Mouse (Mus musculus) forebrain, embryonic 11.5 days (tissue): ENCODE data around the gene Rfx1. TPM values are rescaled to one million over a fixed set of nuclear protein-coding genes. Genes with fewer than 3 reads are reported as not detected.

Source experiments
- ATAC-seq: fragments of 200-750 bp; cut with Nextera tagmentation; replicated peaks from 2 replicates; pipeline ENCODE4 v1.8.0; 2017; ENCODE audit warnings: moderate TSS enrichment; ENCODE audit not compliant: low FRiP score
- DNase-seq: peaks from one replicate; pipeline ENCODE4 v3.0.0-alpha.2; 2017; ENCODE audit warnings: low spot score
- H3K27ac ChIP-seq: fragments of 300-500 bp; sonication (generic); 2 replicates; pipeline ENCODE4 v1.5.1; 2014; ENCODE audit warnings: low read depth, low read length
- H3K27me3 ChIP-seq: fragments of 300-500 bp; sonication (generic); 2 replicates; pipeline ENCODE4 v1.6.1; 2014; ENCODE audit warnings: mild to moderate bottlenecking, low read length, mixed read lengths; ENCODE audit not compliant: control insufficient read depth, insufficient read depth
- H3K36me3 ChIP-seq: fragments of 300-500 bp; sonication (generic); 2 replicates; pipeline ENCODE4 v1.6.1; 2014; ENCODE audit warnings: mild to moderate bottlenecking, low read length, moderate library complexity, mixed read lengths; ENCODE audit not compliant: control insufficient read depth, insufficient read depth
- H3K4me1 ChIP-seq: fragments of 300-500 bp; sonication (generic); replicated peaks from 2 replicates; pipeline ENCODE4 v1.6.1; 2014; ENCODE audit warnings: low read length, mixed read lengths; ENCODE audit not compliant: control insufficient read depth, insufficient read depth
- H3K4me2 ChIP-seq: fragments of 300-500 bp; sonication (generic); 2 replicates; pipeline ENCODE4 v1.6.1; 2014; ENCODE audit warnings: low read depth, mild to moderate bottlenecking, low read length, moderate library complexity, mixed read lengths; ENCODE audit not compliant: severe bottlenecking
- H3K4me3 ChIP-seq: fragments of 300-500 bp; sonication (generic); 2 replicates; pipeline ENCODE4 v1.5.1; 2014; ENCODE audit warnings: low read depth, low read length
- H3K9ac ChIP-seq: fragments of 300-500 bp; sonication (generic); 2 replicates; pipeline ENCODE4 v1.6.1; 2014; ENCODE audit warnings: low read length
- H3K9me3 ChIP-seq: fragments of 300-500 bp; sonication (generic); 2 replicates; pipeline ENCODE4 v1.6.1; 2016; ENCODE audit warnings: low read length, mixed read lengths; ENCODE audit not compliant: control insufficient read depth
- WGBS: fragments of 180-500 bp; shearing (Covaris S2); extraction: QIAGEN DNeasy Blood & Tissue Kit; methylation state at CpG from one replicate; pipeline ENCODE4 v1.1.7; 2014; 5-methylcytosine and 5-hydroxymethylcytosine counted together
- polyA plus RNA-seq: library from polyadenylated mRNA; unstranded; fragments of >200 nt; fragmentation: Nextera tagmentation; extraction: Ambion mirVana; gene quantifications from 2 replicates; pipeline ENCODE4 v1.2.1, GENCODE M21; 2014

The Rfx1 gene
- polyA plus RNA-seq, 1 experiment from 2014 or later, result 11.5 TPM

DNA sequence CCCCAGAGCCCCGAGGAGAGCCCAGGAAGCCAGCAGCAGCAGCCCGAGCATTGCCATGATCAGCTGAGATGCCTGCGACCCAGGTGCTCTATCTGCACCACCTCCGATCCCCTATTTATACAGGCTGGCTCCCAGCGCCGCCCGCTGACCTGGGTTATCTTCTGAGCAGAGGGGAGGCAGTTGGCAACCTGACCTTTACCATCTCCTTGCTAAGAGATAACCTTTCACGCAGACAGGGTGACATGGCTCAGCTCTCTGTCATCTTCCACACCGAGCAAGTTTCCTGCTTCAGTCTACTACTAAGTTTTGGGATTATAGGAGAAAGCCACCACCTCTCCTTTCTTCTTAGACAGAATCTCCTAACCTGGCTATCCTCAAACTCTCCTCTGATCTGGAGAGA lies 21.7 kb upstream of the Rfx1 start, which contains the start of gene Rln3:
Gene Rln3, minus strand, starts transcription at position 101 of the 400 bp plus-strand sequence.
- H3K27ac ChIP-seq, result no peak within 1 kb of the TSS
- H3K27me3 ChIP-seq, result peaks cover 40% of the 10 kb centered on the region
- H3K9me3 ChIP-seq, result no peaks in the 10 kb centered on the region
- no peak within 1 kb of the TSS for H3K4me3 ChIP-seq
- 0 out of 2 replicates have a peak within 1 kb of the TSS, but pooled peaks have one; percentile 8 for H3K4me2 ChIP-seq
- 0 out of 2 replicates have a peak, but pooled peaks cover 8% of the 10 kb centered on the region for H3K4me1 ChIP-seq
- DNase-seq (no peak), ATAC-seq (no peak)
- H3K9ac ChIP-seq, result no peak within 1 kb of the TSS
- H3K36me3 ChIP-seq, result no peaks in the 10 kb centered on the region
- 8% methylated on average over 9 of the region's 9 CpGs for WGBS

DNA sequence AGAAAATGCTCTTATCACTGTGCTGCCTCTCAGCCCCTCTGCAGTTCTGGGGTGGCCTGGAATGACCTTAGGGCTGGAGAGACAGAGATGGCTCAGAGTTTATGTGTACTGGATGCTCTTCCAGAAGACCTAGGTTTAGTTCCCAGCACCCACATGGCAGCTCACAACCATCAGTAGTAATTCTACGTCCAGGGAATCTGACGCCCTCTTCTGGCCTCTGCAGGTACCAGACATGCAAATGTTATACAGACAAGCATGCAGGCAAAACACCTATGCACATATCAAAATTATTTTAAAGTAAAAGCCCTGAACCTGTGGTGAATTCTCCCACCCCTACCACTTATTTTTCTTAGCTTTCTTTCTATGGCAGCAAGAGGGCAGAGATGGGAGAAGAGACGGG lies 20.1 kb upstream of the Rfx1 start:
- H3K4me2 ChIP-seq, result no peak overlapping the region
- no peak overlapping the region for H3K4me3 ChIP-seq
- ATAC-seq (no peak), DNase-seq (no peak)
- 82% methylated on average over 3 of the region's 3 CpGs for WGBS
- no peaks in the 10 kb centered on the region for H3K9me3 ChIP-seq
- peaks cover 35% of the 10 kb centered on the region for H3K27me3 ChIP-seq
- no peak overlapping the region for H3K27ac ChIP-seq
- H3K4me1 ChIP-seq, result 0 out of 2 replicates have a peak, but pooled peaks cover 8% of the 10 kb centered on the region
- no peak overlapping the region for H3K9ac ChIP-seq
- no peaks in the 10 kb centered on the region for H3K36me3 ChIP-seq

DNA sequence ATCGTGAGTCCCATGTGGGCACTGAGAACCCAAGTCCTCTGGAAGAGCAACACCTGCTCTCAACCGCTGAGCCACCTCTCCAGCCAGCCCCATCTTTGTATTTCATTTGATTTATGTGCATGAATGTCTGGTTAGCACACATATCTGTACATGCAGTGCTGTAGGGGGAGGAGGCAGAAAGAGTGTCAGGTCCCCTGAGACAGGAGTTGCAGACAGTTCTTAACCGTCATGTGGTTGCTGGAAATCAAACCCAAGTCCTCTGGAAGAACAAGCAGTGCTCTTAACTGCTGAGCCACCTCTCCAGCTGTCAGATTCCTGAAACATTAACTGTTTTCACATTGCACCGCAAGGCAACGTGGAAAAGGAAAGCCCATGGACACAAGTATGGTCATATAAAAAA lies 18.5 kb upstream of the Rfx1 start:
- Histone ChIP-seq H3K4me1 (no peaks in the 10 kb centered on the region), H3K4me3 (no peak overlapping the region), H3K36me3 (no peaks in the 10 kb centered on the region), H3K27ac (no peak overlapping the region), H3K27me3 (peaks cover 21% of the 10 kb centered on the region), H3K4me2 (no peak overlapping the region), H3K9me3 (no peaks in the 10 kb centered on the region), H3K9ac (no peak overlapping the region)
- WGBS, result 78% methylated on average over 5 of the region's 5 CpGs
- DNase-seq (no peak), ATAC-seq (no peak)

DNA sequence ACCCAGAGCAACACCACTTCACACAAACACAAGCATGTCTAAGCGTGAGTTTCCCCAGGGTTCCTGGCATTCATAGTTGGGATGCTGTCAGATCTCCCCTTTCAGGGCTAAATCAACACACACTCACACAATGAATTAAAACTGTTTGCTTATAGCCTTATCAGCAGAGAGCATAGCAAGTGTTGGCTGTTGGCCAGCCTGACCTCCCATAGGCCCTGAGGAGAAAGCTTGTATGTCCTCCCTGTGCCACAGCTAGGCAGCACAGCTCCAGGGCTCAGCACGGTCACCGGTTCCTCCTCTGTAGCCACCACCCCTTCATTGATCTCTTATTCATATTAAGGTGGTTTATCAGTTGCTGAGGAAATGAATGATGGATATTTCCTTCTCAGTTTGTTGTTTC lies 13.9 kb upstream of the Rfx1 start:
- Histone ChIP-seq H3K36me3 (no peaks in the 10 kb centered on the region), H3K4me3 (no peak overlapping the region), H3K9ac (no peak overlapping the region), H3K4me1 (no peaks in the 10 kb centered on the region), H3K27ac (no peak overlapping the region), H3K9me3 (no peaks in the 10 kb centered on the region), H3K27me3 (no peaks in the 10 kb centered on the region), H3K4me2 (no peak overlapping the region)
- WGBS, result 92% methylated on average over 3 of the region's 3 CpGs
- DNase-seq (no peak), ATAC-seq (no peak)

DNA sequence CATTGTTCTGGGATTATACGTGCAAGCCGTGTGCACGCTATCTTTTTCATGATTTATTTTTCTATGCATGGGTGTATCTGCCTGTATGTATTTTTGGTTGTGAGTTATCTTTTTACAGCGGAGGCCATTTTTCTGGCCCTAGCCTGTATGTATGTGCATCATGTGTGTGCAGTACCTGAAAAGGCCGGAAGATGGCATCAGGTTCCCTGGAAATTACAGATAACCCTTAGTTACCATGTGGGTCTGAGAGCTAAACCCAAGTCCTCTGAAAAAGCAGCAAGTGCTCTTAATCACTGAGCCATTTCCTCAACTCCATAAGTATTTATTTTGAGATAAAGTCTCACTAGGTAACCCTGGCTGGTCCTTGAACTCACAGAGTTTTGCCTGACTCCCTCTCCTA lies 13.4 kb upstream of the Rfx1 start:
- H3K27ac ChIP-seq, result no peak overlapping the region
- DNase-seq, result no peak
- no peak overlapping the region for H3K4me2 ChIP-seq
- H3K36me3 ChIP-seq, result no peaks in the 10 kb centered on the region
- ATAC-seq, result no peak
- H3K9me3 ChIP-seq, result no peaks in the 10 kb centered on the region
- H3K4me1 ChIP-seq, result no peaks in the 10 kb centered on the region
- H3K9ac ChIP-seq, result no peak overlapping the region
- H3K27me3 ChIP-seq, result no peaks in the 10 kb centered on the region
- H3K4me3 ChIP-seq, result no peak overlapping the region
- WGBS, result 96% methylated on average over 5 of the region's 5 CpGs

DNA sequence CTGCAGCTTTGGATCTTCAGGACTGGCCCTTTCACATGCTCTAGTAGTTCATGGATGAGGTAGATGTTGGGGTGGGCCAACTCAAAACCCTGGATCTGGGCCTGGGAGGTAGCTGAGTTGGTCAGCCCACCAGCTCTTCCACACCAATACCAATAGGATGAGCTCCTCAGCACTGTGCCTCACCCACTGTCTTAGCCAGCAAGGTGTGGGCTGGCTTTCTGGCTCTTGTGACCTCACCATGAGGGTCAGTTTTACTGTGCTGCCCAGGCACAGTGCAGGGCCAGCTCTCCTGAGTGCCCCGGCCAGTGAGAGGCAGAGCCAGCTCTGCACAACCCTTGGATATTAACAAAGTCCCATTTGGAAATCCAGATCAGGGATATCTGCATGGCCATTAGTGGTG lies 8.8 kb upstream of the Rfx1 start:
- no peak for DNase-seq
- H3K36me3 ChIP-seq, result no peaks in the 10 kb centered on the region
- no peak overlapping the region for H3K4me3 ChIP-seq
- H3K9me3 ChIP-seq, result no peaks in the 10 kb centered on the region
- H3K4me2 ChIP-seq, result no peak overlapping the region
- WGBS, result 89% methylated on average over 1 of the region's 1 CpGs
- no peaks in the 10 kb centered on the region for H3K4me1 ChIP-seq
- no peak for ATAC-seq
- H3K9ac ChIP-seq, result no peak overlapping the region
- H3K27ac ChIP-seq, result no peak overlapping the region
- H3K27me3 ChIP-seq, result no peaks in the 10 kb centered on the region

DNA sequence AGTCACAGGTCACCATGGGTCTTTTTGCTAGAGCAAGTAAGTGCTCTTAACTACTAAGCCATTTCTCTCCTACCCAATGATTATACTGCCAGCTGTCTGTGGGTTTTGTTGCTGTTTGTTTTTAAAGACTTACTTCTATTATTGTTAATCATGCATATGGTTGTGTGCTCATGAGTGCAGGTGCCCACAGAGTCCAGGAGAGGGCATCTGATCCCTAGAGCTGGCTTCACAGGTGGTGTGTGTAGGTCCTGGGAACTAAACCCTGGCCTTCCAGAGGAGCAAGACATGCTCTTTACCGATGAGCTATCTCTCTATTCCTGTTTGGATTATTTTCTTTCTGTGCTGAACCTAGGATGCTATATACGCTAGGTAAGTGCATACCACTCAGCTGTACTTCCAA lies 7.4 kb upstream of the Rfx1 start:
- ATAC-seq, result no peak
- Histone ChIP-seq H3K9ac (no peak overlapping the region), H3K27me3 (no peaks in the 10 kb centered on the region), H3K4me3 (no peak overlapping the region), H3K36me3 (no peaks in the 10 kb centered on the region), H3K4me2 (no peak overlapping the region), H3K9me3 (no peaks in the 10 kb centered on the region), H3K4me1 (no peaks in the 10 kb centered on the region), H3K27ac (no peak overlapping the region)
- DNase-seq, result no peak
- WGBS, result 87% methylated on average over 2 of the region's 2 CpGs

DNA sequence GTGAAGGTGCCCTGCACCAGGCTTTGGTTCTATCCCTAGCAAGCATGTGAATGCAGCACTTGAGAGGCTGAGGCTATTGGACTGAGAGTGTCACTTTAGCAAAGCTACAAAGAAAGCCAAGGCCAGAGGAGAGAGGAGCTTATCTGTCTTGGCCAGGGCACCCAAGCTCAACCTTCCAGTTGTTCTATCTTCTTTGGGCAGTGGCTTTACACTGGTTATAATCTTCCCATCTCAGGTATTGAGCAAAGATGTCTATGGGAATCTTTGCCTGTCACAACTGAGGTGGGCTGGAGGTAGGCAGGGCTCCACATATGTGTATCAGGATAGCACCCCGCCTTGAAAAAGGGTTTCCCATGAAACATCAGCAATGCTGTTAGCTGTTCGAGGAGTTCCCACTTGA lies 6.4 kb upstream of the Rfx1 start:
- Histone ChIP-seq H3K27ac (no peak overlapping the region), H3K4me3 (no peak overlapping the region), H3K36me3 (no peaks in the 10 kb centered on the region), H3K4me2 (no peak overlapping the region), H3K27me3 (no peaks in the 10 kb centered on the region), H3K9ac (no peak overlapping the region), H3K4me1 (no peaks in the 10 kb centered on the region), H3K9me3 (no peaks in the 10 kb centered on the region)
- ATAC-seq (no peak), DNase-seq (no peak)
- WGBS, result 90% methylated on average over 2 of the region's 2 CpGs

DNA sequence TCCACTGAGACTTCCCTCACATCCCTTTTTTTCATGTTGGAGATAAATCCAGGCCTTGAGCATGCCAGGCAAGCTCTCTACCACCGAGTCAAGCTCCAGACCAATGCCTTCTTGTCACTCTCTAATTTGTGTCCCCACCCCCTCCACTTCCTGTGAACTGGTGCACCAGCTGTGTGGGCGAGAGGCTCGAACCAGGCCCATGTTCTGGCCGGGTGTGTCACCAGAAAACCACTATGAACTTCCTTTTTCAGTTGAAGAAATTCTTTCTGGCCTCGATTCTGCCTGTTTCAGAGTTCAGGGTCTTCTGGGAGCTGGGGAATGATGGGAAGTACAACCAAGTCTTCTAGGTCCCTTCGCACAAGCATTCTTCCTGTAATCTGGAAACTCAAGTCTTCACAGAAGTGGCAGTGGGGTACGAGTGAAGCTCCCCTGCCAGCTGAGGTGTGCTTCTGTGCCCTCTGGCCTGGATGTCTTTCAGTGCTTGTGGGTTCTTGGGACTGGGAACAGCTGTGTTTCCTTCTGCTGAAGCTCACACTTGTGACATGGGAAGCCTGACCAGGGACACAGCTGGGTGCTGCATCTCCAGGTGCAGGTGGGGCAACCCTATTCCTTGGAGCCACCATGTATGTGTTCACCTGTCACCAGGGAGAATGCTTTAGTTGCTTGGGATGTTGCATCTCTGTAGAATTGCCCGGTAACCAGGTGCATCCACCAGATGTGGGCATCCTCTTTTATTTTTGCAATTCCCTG lies 2.6 kb upstream of the Rfx1 start:
- no peak overlapping the region for H3K4me3 ChIP-seq
- no peak for ATAC-seq
- 79% methylated on average over 8 of the region's 8 CpGs for WGBS
- H3K9ac ChIP-seq, result no peak overlapping the region
- H3K4me2 ChIP-seq, result no peak overlapping the region
- DNase-seq, result no peak
- peaks cover 2% of the 10 kb centered on the region; the same call in 1 of the 2 replicates for H3K4me1 ChIP-seq
- H3K27me3 ChIP-seq, result no peaks in the 10 kb centered on the region
- H3K36me3 ChIP-seq, result no peaks in the 10 kb centered on the region
- no peak overlapping the region for H3K27ac ChIP-seq
- H3K9me3 ChIP-seq, result no peaks in the 10 kb centered on the region
